Mouse (Mus musculus) limb, embryonic 11.5 days (tissue): ENCODE measurements around the gene Fam110a. TPM values are rescaled to one million over a fixed set of nuclear protein-coding genes. Genes with fewer than 3 reads are reported as not detected.

Experiments
- ATAC-seq: fragments of 200-750 bp; cut with Nextera tagmentation; 2 replicates; pipeline ENCODE4 v1.8.0; 2017; ENCODE audit warnings: low read depth; ENCODE audit not compliant: insufficient number of reproducible peaks, low FRiP score, low TSS enrichment
- DNase-seq: peaks from one replicate; pipeline ENCODE4 v3.0.0-alpha.2; 2015; ENCODE audit warnings: low spot score
- H3K27ac ChIP-seq: fragments of 300-500 bp; sonication (generic); replicated peaks from 2 replicates; pipeline ENCODE4 v1.5.1; 2014; ENCODE audit warnings: low read depth, mild to moderate bottlenecking, low read length
- H3K27me3 ChIP-seq: fragments of 300-500 bp; sonication (generic); 2 replicates; pipeline ENCODE4 v1.6.1; 2014; ENCODE audit warnings: mild to moderate bottlenecking, low read length, mixed read lengths; ENCODE audit not compliant: control insufficient read depth, insufficient read depth
- H3K36me3 ChIP-seq: fragments of 300-500 bp; sonication (generic); 2 replicates; pipeline ENCODE4 v1.6.1; 2014; ENCODE audit warnings: mild to moderate bottlenecking, low read length, moderate library complexity, mixed read lengths; ENCODE audit not compliant: control insufficient read depth, insufficient read depth
- H3K4me1 ChIP-seq: fragments of 300-500 bp; sonication (generic); 2 replicates; pipeline ENCODE4 v1.6.1; 2014; ENCODE audit warnings: low read length, mixed read lengths; ENCODE audit not compliant: control insufficient read depth, insufficient read depth
- H3K4me2 ChIP-seq: fragments of 300-500 bp; sonication (generic); 2 replicates; pipeline ENCODE4 v1.6.1; 2014; ENCODE audit warnings: low read depth, mild to moderate bottlenecking, moderate library complexity; ENCODE audit not compliant: severe bottlenecking
- H3K4me3 ChIP-seq: fragments of 300-500 bp; sonication (generic); 2 replicates; pipeline ENCODE4 v1.5.1; 2014; ENCODE audit warnings: low read depth, low read length
- H3K9ac ChIP-seq: fragments of 300-500 bp; sonication (generic); 2 replicates; pipeline ENCODE4 v1.6.1; 2014; ENCODE audit warnings: mild to moderate bottlenecking, low read length
- H3K9me3 ChIP-seq: fragments of 300-500 bp; sonication (generic); 2 replicates; pipeline ENCODE4 v1.6.1; 2016; ENCODE audit warnings: low read length; ENCODE audit not compliant: control insufficient read depth
- WGBS: fragments of 180-500 bp; shearing (Covaris S2); extraction: QIAGEN DNeasy Blood & Tissue Kit; methylation state at CpG from one replicate; pipeline ENCODE4 v1.1.7; 2014; 5-methylcytosine and 5-hydroxymethylcytosine counted together
- polyA plus RNA-seq: library from polyadenylated mRNA; unstranded; fragments of >200 nt; fragmentation: Nextera tagmentation; extraction: Ambion mirVana; gene quantifications from 2 replicates; pipeline ENCODE4 v1.2.1, GENCODE M21; 2014

Gene Fam110a
- polyA plus RNA-seq, 1 experiment from 2014 or later, result 31.7 TPM

- no peak overlapping the region for H3K9ac ChIP-seq
- H3K27ac ChIP-seq, result no peak overlapping the region
- no peak overlapping the region for H3K4me2 ChIP-seq
- DNase-seq (no peak), ATAC-seq (no peak)
- H3K36me3 ChIP-seq, result no peaks in the 10 kb centered on the region
- H3K4me3 ChIP-seq, result no peak overlapping the region
- H3K27me3 ChIP-seq, result no peaks in the 10 kb centered on the region
- 69% methylated on average over 4 of the region's 4 CpGs for WGBS
- H3K4me1 ChIP-seq, result no peaks in the 10 kb centered on the region
- no peaks in the 10 kb centered on the region for H3K9me3 ChIP-seq
These were observed 32.2 kb upstream of the Fam110a start for GRCm38 (mm10) chr2:152012222-152012621.

GRCm38 (mm10) chr2:152011724-152012123, 31.7 kb upstream of the Fam110a start:
- WGBS, result 38% methylated on average over 2 of the region's 2 CpGs
- H3K9me3 ChIP-seq, result no peaks in the 10 kb centered on the region
- no peak for ATAC-seq
- H3K4me3 ChIP-seq, result no peak overlapping the region
- H3K27me3 ChIP-seq, result no peaks in the 10 kb centered on the region
- H3K4me1 ChIP-seq, result no peaks in the 10 kb centered on the region
- no peak overlapping the region for H3K9ac ChIP-seq
- H3K4me2 ChIP-seq, result no peak overlapping the region
- H3K27ac ChIP-seq, result no peak overlapping the region
- H3K36me3 ChIP-seq, result no peaks in the 10 kb centered on the region
- no peak for DNase-seq

GRCm38 (mm10) chr2:152010661-152011060, 30.6 kb upstream of the Fam110a start:
- no peaks in the 10 kb centered on the region for H3K9me3 ChIP-seq
- WGBS, result 88% methylated on average over 7 of the region's 7 CpGs
- no peaks in the 10 kb centered on the region for H3K4me1 ChIP-seq
- H3K4me3 ChIP-seq, result no peak overlapping the region
- H3K36me3 ChIP-seq, result no peaks in the 10 kb centered on the region
- DNase-seq (no peak), ATAC-seq (no peak)
- H3K4me2 ChIP-seq, result no peak overlapping the region
- no peak overlapping the region for H3K27ac ChIP-seq
- no peaks in the 10 kb centered on the region for H3K27me3 ChIP-seq
- H3K9ac ChIP-seq, result no peak overlapping the region

- Histone ChIP-seq H3K4me3 (no peak overlapping the region), H3K27ac (no peak overlapping the region), H3K4me1 (no peaks in the 10 kb centered on the region), H3K9ac (no peak overlapping the region), H3K36me3 (no peaks in the 10 kb centered on the region), H3K9me3 (no peaks in the 10 kb centered on the region), H3K4me2 (no peak overlapping the region), H3K27me3 (no peaks in the 10 kb centered on the region)
- ATAC-seq, result no peak
- 83% methylated on average over 9 of the region's 9 CpGs for WGBS
- DNase-seq, result no peak
These were observed 30.2 kb upstream of the Fam110a start for GRCm38 (mm10) chr2:152010251-152010650.

- Histone ChIP-seq H3K27ac (no peak overlapping the region), H3K4me3 (no peak overlapping the region), H3K27me3 (no peaks in the 10 kb centered on the region), H3K9ac (no peak overlapping the region), H3K4me1 (no peaks in the 10 kb centered on the region), H3K4me2 (no peak overlapping the region), H3K9me3 (no peaks in the 10 kb centered on the region), H3K36me3 (no peaks in the 10 kb centered on the region)
- no peak for ATAC-seq
- 90% methylated on average over 15 of the region's 15 CpGs for WGBS
- no peak for DNase-seq
These were observed 29.2 kb upstream of the Fam110a start for GRCm38 (mm10) chr2:152009061-152009779.

- ATAC-seq, result no peak
- no peak overlapping the region for H3K4me2 ChIP-seq
- WGBS, result 63% methylated on average over 10 of the region's 10 CpGs
These were observed 27.8 kb upstream of the Fam110a start for GRCm38 (mm10) chr2:152007783-152008182.

GRCm38 (mm10) chr2:152002529-152002928, 22.5 kb upstream of the Fam110a start:
- peaks cover 32% of the 10 kb centered on the region for H3K27me3 ChIP-seq
- 59% methylated on average over 6 of the region's 6 CpGs for WGBS

More at GRCm38 (mm10) chr2:152007783-152008182, 27.8 kb upstream of the Fam110a start:
- H3K9ac ChIP-seq, result no peak overlapping the region
- H3K27me3 ChIP-seq, result no peaks in the 10 kb centered on the region
- H3K27ac ChIP-seq, result no peak overlapping the region
- no peaks in the 10 kb centered on the region for H3K4me1 ChIP-seq
- H3K36me3 ChIP-seq, result no peaks in the 10 kb centered on the region
- DNase-seq, result peak; percentile 49
- no peak overlapping the region for H3K4me3 ChIP-seq
- no peaks in the 10 kb centered on the region for H3K9me3 ChIP-seq

GRCm38 (mm10) chr2:152000735-152001134, 20.7 kb upstream of the Fam110a start:
- Histone ChIP-seq H3K9me3 (no peaks in the 10 kb centered on the region), H3K4me2 (no peak overlapping the region), H3K27ac (no peak overlapping the region), H3K27me3 (peaks cover 48% of the 10 kb centered on the region), H3K4me3 (no peak overlapping the region), H3K36me3 (no peaks in the 10 kb centered on the region), H3K9ac (no peak overlapping the region), H3K4me1 (peaks cover 4% of the 10 kb centered on the region; the same call in 1 of the 2 replicates)
- 73% methylated on average over 6 of the region's 6 CpGs for WGBS
- ATAC-seq (no peak), DNase-seq (no peak)

More at GRCm38 (mm10) chr2:152002529-152002928, 22.5 kb upstream of the Fam110a start:
- H3K4me3 ChIP-seq, result no peak overlapping the region
- no peak overlapping the region for H3K4me2 ChIP-seq
- no peak for ATAC-seq
- no peaks in the 10 kb centered on the region for H3K9me3 ChIP-seq
- peaks cover 4% of the 10 kb centered on the region; the same call in 1 of the 2 replicates for H3K4me1 ChIP-seq
- no peak overlapping the region for H3K27ac ChIP-seq
- DNase-seq, result no peak
- H3K36me3 ChIP-seq, result no peaks in the 10 kb centered on the region
- no peak overlapping the region for H3K9ac ChIP-seq

GRCm38 (mm10) chr2:152000291-152000679, 20.3 kb upstream of the Fam110a start:
- ATAC-seq (no peak), DNase-seq (no peak)
- no peaks in the 10 kb centered on the region for H3K9me3 ChIP-seq
- H3K36me3 ChIP-seq, result no peaks in the 10 kb centered on the region
- no peak overlapping the region for H3K27ac ChIP-seq
- 50% methylated on average over 3 of the region's 3 CpGs for WGBS
- H3K4me2 ChIP-seq, result no peak overlapping the region
- H3K9ac ChIP-seq, result no peak overlapping the region
- peaks cover 4% of the 10 kb centered on the region; the same call in 1 of the 2 replicates for H3K4me1 ChIP-seq
- no peak overlapping the region for H3K4me3 ChIP-seq
- peaks cover 48% of the 10 kb centered on the region for H3K27me3 ChIP-seq
